Mouse (Mus musculus) lung, embryonic 16.5 days (tissue): ENCODE data around the gene Ccdc162. TPM values are rescaled to one million over a fixed set of nuclear protein-coding genes. Genes with fewer than 3 reads are reported as not detected.

ENCODE experiments used
- ATAC-seq: fragments of 200-750 bp; cut with Nextera tagmentation; 2 replicates; pipeline ENCODE4 v1.8.0; 2017; ENCODE audit warnings: low read depth, mild to moderate bottlenecking, moderate library complexity
- H3K27ac ChIP-seq: fragments of 300-500 bp; sonication (generic); 2 replicates; pipeline ENCODE4 v1.5.1; 2014; ENCODE audit warnings: mild to moderate bottlenecking, control low read depth, low read length
- H3K27me3 ChIP-seq: fragments of 300-500 bp; sonication (generic); 2 replicates; pipeline ENCODE4 v1.6.1; 2014; ENCODE audit warnings: low read depth, low read length, mixed read lengths; ENCODE audit not compliant: control insufficient read depth, insufficient read depth
- H3K36me3 ChIP-seq: fragments of 300-500 bp; sonication (generic); 2 replicates; pipeline ENCODE4 v1.6.1; 2014; ENCODE audit warnings: low read length; ENCODE audit not compliant: control insufficient read depth, insufficient read depth
- H3K4me1 ChIP-seq: fragments of 300-500 bp; sonication (generic); replicated peaks from 2 replicates; pipeline ENCODE4 v1.6.1; 2014; ENCODE audit warnings: low read length, mixed read lengths; ENCODE audit not compliant: control insufficient read depth, insufficient read depth
- H3K4me2 ChIP-seq: fragments of 300-500 bp; sonication (generic); 2 replicates; pipeline ENCODE4 v1.6.1; 2014; ENCODE audit warnings: low read depth, low read length, control low read depth
- H3K4me3 ChIP-seq: fragments of 300-500 bp; sonication (generic); 2 replicates; pipeline ENCODE4 v1.5.1; 2014; ENCODE audit warnings: mild to moderate bottlenecking, low read length, control low read depth
- H3K9ac ChIP-seq: fragments of 300-500 bp; sonication (generic); 2 replicates; pipeline ENCODE4 v1.6.1; 2014; ENCODE audit warnings: low read length, control low read depth
- H3K9me3 ChIP-seq: fragments of 300-500 bp; sonication (generic); 2 replicates; pipeline ENCODE4 v1.6.1; 2016; ENCODE audit warnings: low read length; ENCODE audit not compliant: control insufficient read depth
- WGBS: fragments of 180-500 bp; shearing (Covaris S2); extraction: QIAGEN DNeasy Blood & Tissue Kit; methylation state at CpG from one replicate; pipeline ENCODE4 v1.1.7; 2014; 5-methylcytosine and 5-hydroxymethylcytosine counted together
- polyA plus RNA-seq: library from polyadenylated mRNA; unstranded; fragments of >200 nt; fragmentation: Nextera tagmentation; extraction: Ambion mirVana; gene quantifications from 2 replicates; pipeline ENCODE4 v1.2.1, GENCODE M21; 2015

Ccdc162 gene
- 1.3 and 1.9 TPM in 2 replicates for polyA plus RNA-seq

DNA sequence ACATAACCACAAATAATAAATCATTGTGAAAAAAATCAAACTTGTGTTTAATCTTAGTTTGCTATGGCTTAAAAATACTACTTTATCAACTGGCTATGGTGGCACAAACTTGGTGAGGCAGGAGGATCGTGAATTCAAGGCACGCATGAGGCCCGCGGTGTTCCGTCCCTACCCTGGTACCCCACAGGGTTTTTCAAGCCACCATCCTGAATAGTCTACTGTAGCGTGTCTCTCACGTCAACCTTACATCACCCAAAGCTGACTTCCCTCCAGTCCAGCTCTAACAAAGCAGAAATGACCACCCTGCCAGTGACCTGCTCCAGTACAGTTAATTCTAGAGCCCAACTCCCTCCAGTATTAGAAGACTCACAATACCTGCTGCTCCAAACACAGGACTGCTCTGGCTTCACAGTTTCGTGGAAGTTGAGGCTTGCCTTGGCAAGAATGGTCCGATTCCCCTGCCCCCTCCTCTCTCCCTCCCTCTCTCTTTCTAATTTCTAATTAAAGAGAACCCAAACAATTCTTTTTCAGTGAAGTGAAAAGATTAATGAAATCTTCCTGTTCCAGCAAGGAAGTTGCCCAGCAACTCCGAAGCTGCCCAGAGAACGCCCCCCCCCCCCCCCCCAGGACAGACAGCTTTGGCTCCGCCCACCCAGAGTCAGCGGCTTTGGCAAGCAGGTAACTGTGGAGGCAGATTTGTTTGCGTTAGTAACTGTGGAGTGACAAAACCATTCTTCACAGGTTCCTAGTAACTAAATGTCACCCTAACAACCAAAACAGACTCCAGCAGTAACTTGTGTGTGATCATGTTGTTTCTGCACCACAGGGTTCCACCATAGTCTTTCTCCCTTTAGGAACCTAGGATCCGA lies at the start of gene Ccdc162:
Ccdc162 (minus strand) TSS at position 606 of the 869 bp plus-strand sequence.
- WGBS = 53% methylated on average over 15 of the region's 15 CpGs
- H3K36me3 ChIP-seq = no peaks in the 10 kb centered on the region
- H3K4me2 ChIP-seq = peak within 1 kb of the TSS; percentile 6
- no peak within 1 kb of the TSS for H3K9ac ChIP-seq
- H3K4me1 ChIP-seq = peaks cover 3% of the 10 kb centered on the region; the same call in 1 of the 2 replicates
- no peak within 1 kb of the TSS for H3K27ac ChIP-seq
- no peaks in the 10 kb centered on the region for H3K9me3 ChIP-seq
- no peak within 1 kb of the TSS for H3K4me3 ChIP-seq
- 0 out of 2 replicates have a peak, but pooled peaks have one; percentile 36 for ATAC-seq
- H3K27me3 ChIP-seq = no peaks in the 10 kb centered on the region

DNA sequence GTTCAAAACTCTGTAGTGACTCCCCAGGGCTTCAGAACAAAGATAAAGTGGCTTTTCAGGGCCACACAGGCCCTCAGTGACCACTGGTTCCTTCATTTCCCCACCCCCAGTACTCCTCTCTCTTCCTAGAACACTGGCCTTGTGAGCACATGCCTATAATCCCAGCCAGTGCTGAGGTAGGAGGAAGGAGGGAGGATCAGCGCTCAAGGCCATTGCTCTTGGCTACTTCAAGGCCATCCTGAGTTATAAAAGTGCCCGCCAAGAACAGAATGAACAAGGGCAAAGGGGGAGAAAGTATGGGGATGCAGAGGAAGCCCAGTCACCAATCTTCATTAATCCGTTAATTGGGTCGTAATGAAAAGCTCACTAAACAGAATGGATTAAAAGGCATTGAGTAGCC lies 49.2 kb upstream of the Ccdc162 start:
- no peaks in the 10 kb centered on the region for H3K4me1 ChIP-seq
- H3K9me3 ChIP-seq = no peaks in the 10 kb centered on the region
- H3K4me2 ChIP-seq = no peak overlapping the region
- no peaks in the 10 kb centered on the region for H3K27me3 ChIP-seq
- H3K36me3 ChIP-seq = no peaks in the 10 kb centered on the region
- WGBS = 88% methylated on average over 4 of the region's 4 CpGs
- H3K9ac ChIP-seq = no peak overlapping the region
- ATAC-seq = no peak
- no peak overlapping the region for H3K4me3 ChIP-seq
- no peak overlapping the region for H3K27ac ChIP-seq

DNA sequence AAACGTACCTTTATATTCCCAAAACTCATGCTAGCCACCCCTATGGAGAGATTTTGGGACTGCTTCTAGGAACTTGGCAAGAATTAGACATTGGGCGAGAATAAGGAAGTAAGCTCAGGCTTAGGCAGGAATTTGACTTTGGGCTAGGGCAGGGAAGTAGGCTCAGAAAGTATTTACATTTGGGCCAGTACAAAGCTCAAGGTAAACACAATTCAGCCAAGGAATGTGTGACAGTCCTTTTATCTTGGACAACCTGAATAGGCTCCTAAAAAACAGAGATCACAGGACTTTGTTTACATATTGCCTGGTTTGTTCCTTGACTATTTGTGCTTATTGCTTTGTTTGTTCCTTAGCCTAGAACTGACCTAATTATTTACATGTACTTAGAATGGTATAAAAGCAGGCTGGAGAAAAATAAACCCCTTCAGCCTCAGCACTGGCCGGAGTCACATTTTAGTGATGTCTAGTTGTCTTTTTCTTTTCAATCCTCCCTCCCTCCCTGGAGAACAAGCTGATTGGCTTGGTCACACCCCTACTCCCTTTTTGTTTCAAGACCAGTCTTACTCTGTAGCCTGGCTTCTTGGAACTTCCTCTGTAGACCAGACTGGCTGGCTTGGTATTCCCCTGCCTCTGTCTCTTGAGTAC lies 47.4 kb upstream of the Ccdc162 start:
- Histone ChIP-seq H3K4me3 (no peak overlapping the region), H3K9ac (no peak overlapping the region), H3K9me3 (no peaks in the 10 kb centered on the region), H3K36me3 (no peaks in the 10 kb centered on the region), H3K4me1 (no peaks in the 10 kb centered on the region), H3K27ac (no peak overlapping the region), H3K27me3 (no peaks in the 10 kb centered on the region), H3K4me2 (no peak overlapping the region)
- 49% methylated on average over 3 of the region's 3 CpGs for WGBS
- no peak for ATAC-seq

GRCm38 (mm10) chr10:41760866-41761265 lies 44.4 kb upstream of the Ccdc162 start:
- no peak overlapping the region for H3K27ac ChIP-seq
- H3K4me3 ChIP-seq = no peak overlapping the region
- no peaks in the 10 kb centered on the region for H3K4me1 ChIP-seq
- no peak overlapping the region for H3K4me2 ChIP-seq
- no peak overlapping the region for H3K9ac ChIP-seq
- no peaks in the 10 kb centered on the region for H3K36me3 ChIP-seq
- no peak for ATAC-seq
- H3K27me3 ChIP-seq = no peaks in the 10 kb centered on the region
- WGBS = 79% methylated on average over 3 of the region's 3 CpGs
- no peaks in the 10 kb centered on the region for H3K9me3 ChIP-seq

- no peak overlapping the region for H3K4me2 ChIP-seq
- no peak overlapping the region for H3K9ac ChIP-seq
- no peaks in the 10 kb centered on the region for H3K9me3 ChIP-seq
- H3K27ac ChIP-seq = no peak overlapping the region
- no peaks in the 10 kb centered on the region for H3K4me1 ChIP-seq
- H3K4me3 ChIP-seq = no peak overlapping the region
- no peaks in the 10 kb centered on the region for H3K27me3 ChIP-seq
- no peaks in the 10 kb centered on the region for H3K36me3 ChIP-seq
- ATAC-seq = no peak
Measured at GRCm38 (mm10) chr10:41758041-41758440, 41.6 kb upstream of the Ccdc162 start.

DNA sequence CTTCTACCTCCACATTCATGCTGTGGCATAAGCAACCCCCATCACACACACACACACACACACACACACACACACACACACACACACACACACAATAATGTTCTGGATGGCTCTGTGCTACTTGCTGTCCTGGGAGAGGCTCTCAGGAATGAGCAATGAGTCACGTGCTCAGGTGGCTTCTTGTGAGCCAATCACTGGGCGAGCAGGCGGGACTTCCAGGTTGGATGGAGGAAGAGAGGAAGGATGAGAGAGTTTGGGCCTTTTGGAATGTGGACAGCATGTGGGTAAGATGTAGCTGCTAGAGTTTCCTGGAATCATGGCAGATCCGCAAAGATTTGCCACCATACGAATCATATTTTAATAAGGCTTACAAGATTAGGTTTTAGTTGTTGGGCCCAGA lies 40.8 kb upstream of the Ccdc162 start:
- H3K27me3 ChIP-seq = no peaks in the 10 kb centered on the region
- no peak overlapping the region for H3K27ac ChIP-seq
- WGBS = 89% methylated on average over 5 of the region's 5 CpGs
- H3K9me3 ChIP-seq = no peaks in the 10 kb centered on the region
- no peak overlapping the region for H3K4me3 ChIP-seq
- ATAC-seq = no peak
- no peak overlapping the region for H3K9ac ChIP-seq
- no peaks in the 10 kb centered on the region for H3K36me3 ChIP-seq
- H3K4me1 ChIP-seq = no peaks in the 10 kb centered on the region
- no peak overlapping the region for H3K4me2 ChIP-seq

- Histone ChIP-seq H3K4me2 (no peak overlapping the region), H3K36me3 (no peaks in the 10 kb centered on the region), H3K4me1 (no peaks in the 10 kb centered on the region), H3K27me3 (no peaks in the 10 kb centered on the region), H3K9ac (no peak overlapping the region), H3K27ac (no peak overlapping the region), H3K9me3 (no peaks in the 10 kb centered on the region), H3K4me3 (no peak overlapping the region)
- WGBS = 65% methylated on average over 14 of the region's 14 CpGs
- no peak for ATAC-seq
Measured at GRCm38 (mm10) chr10:41751867-41752480, 35.5 kb upstream of the Ccdc162 start.

DNA sequence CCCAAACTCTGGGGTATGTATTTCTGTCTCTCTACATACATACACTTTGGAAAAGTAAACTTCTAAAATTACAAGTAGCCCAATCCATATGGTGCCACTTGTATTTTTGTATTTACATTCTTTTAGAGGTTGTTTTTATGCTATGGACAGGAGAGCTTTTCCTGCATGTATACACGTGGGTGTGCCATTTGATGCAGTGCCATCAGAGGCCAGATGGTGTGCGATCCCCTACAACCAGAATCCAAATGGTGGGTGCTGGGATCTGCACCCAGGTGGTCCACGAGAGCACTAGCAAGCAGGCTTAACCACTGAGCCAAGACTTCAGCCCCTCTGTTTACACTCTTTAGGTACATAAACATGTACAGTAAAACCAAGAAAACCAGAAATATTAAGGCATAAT lies 32.9 kb upstream of the Ccdc162 start:
- WGBS = 65% methylated on average over 3 of the region's 3 CpGs
- peaks cover 2% of the 10 kb centered on the region; the same call in 1 of the 2 replicates for H3K36me3 ChIP-seq
- no peak overlapping the region for H3K9ac ChIP-seq
- no peak overlapping the region for H3K4me3 ChIP-seq
- H3K4me2 ChIP-seq = no peak overlapping the region
- no peak for ATAC-seq
- no peaks in the 10 kb centered on the region for H3K27me3 ChIP-seq
- no peaks in the 10 kb centered on the region for H3K9me3 ChIP-seq
- no peaks in the 10 kb centered on the region for H3K4me1 ChIP-seq
- H3K27ac ChIP-seq = no peak overlapping the region

DNA sequence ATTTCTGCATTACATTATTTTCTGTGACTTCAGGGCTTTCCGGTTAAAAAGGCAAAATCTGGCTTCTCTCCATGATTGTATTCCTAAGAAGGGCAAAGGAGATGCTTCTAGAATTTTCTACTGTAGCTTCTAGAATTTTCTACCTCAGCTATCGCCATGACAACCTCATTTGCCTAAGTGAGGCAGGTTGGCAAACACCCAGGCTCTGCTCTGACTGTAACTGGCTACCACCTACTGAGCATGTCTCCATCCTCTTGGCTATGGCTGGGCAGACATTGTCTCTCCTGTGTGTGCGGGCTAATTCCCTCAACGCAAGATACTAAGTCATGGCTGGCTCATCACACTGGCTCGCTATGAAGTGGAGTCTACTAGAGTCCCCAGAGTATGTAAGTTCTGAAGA lies 30.1 kb upstream of the Ccdc162 start:
- Histone ChIP-seq H3K27ac (no peak overlapping the region), H3K4me1 (no peaks in the 10 kb centered on the region), H3K4me3 (no peak overlapping the region), H3K4me2 (no peak overlapping the region), H3K36me3 (peaks cover 2% of the 10 kb centered on the region; the same call in 1 of the 2 replicates), H3K27me3 (no peaks in the 10 kb centered on the region), H3K9me3 (no peaks in the 10 kb centered on the region), H3K9ac (no peak overlapping the region)
- no peak for ATAC-seq
- WGBS = 89% methylated on average over 5 of the region's 5 CpGs
